Mouse (Mus musculus) ZHBTc4 (cell line): ENCODE measurements at regions not wholly inside any gene's neighbourhood (a gene's known extent, or its start where the extent isn't known, plus 50 kb on each side); places are given as distances from the start of the nearest gene placed in this dataset.

Experiments
- DNase-seq: peaks from one replicate; pipeline ENCODE4 v3.0.0-alpha.2; 2011; ENCODE audit warnings: low read depth, low spot score

DNA sequence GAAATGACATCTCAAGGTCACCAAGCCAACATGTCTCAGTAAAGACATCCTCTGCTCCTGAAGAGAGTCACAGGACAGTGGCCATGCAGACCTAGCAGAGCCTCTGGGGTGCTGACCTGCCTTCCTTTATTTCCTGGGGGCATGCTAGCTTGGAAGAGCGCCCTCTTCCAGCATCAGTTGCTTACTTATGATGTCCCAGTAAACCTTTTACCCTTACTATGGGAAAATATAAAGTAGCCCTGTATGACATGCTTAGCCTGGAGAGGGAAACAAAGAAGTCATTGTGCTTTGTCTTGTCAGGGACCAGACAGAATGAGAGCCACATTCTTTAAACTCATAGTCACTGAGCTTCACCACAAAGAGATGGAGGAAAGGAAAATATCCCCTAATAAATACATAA, 82.9 kb downstream of the Postn start:
- DNase-seq: no peak

DNA sequence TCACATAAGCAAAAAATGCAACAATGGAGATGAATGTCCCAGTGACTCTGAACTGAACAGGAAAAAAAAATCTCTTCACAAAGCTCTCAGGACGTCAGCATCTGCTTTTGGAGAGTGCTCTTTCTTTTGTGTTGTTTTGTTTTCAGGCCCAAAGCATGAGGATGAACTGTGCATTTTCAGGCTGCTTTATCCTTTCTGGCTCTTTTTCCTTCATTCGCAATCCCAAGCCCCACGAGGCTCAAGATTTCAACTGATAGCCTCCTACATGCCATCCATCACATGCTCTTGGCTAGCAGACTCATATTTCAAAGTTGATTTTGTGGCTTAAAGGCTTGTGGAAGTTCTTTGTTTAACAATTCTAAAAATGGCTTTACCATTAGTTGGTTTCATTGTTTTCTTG, 86.0 kb downstream of the Postn start:
- DNase-seq: no peak

DNA sequence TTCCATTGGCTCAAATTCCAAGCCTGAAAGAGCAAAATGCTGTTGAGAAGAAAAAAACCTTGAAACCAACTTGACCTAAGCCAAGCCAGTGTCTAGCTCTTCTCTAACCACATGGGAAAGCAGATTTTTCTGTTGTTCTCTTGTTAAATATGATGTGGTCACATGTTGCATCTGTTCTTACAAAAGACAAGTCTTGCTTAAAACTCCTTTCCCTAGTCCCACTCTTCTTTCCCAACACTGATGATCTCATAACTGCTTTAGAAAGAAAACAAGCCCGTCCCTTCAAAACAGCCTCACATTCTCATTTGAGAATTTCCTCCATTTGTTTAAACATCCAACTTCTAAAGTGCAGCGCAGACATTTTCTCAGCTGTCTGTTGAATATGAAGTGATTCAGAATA, 96.5 kb downstream of the Postn start:
- DNase-seq: no peak

DNA sequence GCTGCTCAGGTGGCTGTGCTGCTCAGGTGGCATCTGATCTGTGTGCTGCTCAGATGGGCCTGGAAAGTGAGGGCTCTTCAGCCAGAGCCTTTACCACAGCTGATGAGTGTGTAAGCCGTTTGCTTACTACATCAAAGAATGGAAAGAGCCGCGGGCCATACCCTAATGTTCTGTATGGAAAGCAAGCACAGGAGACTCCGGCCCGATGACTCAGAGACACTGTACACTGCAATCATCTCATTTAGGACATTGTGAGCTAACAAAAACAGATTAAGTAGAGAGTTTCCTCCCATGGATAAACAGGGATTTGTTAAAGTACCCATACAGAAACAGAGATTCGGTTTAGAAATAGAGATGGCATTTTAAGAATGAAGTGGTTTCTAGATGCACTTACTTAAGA, 100.5 kb downstream of the Postn start:
- no peak for DNase-seq

DNA sequence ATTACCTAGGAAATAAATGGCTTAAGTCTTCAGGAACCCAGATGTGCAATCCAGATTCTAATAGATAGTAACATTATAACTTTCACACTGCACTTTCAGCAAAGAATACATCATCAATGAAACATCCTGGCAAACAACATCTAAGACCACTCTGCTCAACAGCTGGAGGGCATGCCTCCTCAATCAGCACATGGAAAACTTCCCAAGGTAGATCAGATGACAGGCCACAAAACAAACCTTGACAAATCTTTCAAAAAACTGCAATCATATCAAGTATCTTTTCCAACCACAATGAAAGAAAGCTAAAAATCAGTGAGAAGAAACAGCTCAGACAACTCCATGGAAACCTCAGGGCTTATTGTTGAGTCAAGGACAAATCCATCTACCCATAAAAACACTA, 105.2 kb downstream of the Postn start:
- no peak for DNase-seq

DNA sequence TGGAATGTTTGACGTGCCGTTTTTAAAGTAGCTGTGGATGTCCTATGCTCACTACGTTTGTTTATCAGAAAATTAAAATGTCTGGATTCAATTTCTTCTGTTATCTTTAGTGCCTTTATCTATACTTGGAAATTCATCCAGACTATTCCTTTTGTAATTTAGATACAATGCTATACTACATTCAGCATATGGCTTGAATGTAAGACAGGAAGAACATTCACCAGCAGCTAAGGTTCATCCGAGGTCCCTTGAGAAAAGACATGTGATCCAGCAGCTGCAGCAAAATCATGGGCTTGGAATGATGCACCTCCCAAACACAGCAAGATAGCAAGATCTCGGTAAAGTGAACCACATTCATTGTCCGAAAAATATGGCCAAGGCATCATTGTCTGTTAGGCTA, 113.3 kb downstream of the Postn start:
- no peak for DNase-seq

DNA sequence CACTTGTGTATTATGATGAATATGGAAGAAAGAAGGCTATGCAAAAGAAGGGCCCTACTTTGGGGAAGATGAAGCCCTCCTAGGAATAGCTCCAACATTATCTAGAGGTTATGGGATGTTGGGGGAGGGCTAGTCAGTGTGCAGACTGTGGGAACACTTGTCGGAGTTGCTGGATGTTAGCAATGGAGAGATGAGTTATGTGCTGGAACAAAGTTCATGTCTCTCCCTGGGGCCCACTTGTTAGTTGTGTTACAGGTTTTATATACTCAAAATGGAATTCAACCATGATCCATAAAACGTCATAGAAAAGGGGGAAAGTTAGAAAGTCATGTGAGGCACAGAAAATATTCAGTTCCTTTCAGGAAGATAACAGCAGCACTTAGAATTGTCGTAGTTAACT, 115.0 kb downstream of the Postn start:
- no peak for DNase-seq

DNA sequence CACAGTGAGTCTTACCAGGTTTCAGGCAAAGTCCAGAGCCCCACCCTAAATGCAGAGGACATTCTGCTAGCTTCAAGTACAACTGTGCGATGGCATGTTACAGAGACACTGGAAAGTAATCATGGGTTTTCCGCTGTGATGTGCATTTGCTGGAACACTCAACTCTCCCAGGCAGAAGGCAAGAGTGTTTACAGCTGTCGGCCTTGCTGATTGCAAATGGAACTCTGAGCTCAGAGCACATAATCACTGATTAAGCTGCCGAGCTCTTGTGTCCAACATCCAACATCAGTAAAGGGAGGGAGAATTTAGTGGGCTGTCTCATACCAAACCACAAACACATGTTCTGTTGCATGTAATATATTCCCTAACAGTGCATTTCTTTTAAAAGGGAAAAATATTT, 117.1 kb downstream of the Postn start:
- no peak for DNase-seq

DNA sequence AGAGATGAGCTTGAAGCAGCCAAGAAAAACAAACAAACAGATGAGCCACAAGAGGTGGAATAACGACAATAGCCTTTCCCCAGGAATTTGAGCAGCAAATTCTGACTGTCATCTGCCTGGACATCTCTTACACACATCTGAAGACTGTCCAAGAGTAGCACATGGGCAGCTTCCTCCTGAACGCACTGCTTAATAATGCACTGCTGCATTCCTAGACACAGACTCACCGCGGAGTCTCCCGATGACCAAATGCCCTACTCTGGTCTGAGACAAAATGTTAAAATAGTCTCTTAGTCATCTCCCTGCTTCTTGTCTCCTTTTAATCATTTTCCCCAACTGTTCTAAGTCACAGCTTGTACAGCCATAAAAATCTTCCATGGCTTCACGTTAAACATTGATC, 119.3 kb downstream of the Postn start:
- no peak for DNase-seq

DNA sequence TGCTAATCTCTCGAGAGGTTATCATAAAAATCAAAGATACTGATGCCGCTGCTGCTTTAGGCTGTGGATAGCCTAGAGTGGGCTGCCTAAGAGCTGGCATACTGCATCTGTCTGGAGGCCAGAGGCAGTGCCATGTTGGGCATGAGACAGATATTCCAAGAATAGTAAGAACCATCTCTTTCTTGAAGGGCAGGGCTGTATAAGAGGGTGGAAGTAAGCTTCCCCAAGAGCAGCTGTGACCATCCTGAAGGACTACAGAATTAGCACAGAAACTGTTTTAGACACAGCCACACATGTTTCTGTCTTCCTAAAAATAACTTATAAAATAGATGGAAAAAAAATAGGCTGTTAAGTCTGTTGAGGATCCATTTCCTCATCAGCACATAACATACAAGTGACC, 126.4 kb downstream of the Postn start:
- DNase-seq: no peak

DNA sequence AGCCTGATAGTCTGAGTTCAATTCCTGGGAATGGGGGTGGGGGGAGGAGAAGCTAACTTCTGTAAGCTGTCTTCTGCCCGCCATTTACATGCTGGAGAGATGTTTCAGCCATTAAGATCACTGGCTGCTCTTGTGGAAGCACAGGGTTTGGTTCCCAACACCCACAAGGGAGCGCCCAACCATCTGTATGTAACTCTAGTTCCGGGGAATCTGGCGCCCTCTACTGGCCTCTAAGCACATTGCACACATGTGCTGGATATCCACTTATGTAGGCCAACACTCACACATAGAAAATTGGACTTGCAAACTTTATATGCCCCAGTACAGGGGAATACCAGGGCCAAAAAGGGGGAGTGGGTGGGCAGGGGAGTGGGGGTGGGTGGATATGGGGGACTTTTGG, 126.9 kb downstream of the Postn start:
- peak; percentile 81 for DNase-seq

DNA sequence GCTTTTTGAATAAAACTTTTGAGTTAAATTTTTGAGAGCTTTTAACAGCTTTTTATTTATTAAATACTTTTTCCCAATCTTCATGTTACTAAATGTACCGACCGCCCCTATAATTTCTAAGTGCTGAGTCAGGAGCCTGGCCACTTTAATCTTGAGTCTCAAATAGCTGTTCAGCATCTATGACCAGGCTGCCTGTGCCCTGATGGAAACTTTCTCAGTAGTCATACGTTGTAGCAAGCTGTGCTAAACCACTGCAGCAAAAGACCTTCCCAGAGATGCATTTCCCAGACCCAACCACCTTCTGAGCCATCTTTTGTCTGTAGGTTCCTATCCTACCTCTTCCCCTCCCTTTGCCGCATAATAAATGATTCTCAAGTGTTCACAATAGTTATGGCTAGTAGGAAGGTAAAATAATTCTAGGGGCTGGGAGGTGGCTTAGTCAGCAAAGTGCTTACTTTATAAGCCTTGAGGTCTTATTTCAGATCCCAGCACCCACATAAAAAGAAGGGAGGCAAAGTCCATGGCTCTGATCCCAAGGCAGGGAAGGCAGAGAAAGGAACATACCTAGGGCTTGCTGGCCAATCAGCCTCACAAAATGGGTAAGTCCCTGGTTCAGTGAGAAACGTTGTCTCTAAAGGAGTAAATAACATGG, 129.5 kb downstream of the Postn start:
- DNase-seq: no peak

DNA sequence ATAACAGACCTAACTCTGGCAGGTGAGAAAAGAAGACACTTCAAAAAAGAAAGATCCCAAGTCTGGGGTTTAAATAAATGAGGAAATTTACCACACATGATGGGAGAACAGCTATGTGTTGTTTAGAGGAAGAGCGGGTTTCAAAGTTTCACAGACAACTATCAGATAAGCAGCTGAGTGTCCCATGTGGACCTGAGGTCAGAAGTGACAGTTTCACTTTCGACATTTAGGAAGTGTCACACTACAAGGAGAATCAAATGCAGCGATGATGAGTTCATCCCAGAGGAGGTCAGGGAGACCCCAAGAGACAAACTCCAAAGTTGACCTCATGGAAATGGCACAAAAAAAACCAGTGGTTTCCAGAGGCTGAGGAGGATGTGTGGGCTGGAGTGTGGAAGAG, 132.7 kb downstream of the Postn start:
- no peak for DNase-seq

DNA sequence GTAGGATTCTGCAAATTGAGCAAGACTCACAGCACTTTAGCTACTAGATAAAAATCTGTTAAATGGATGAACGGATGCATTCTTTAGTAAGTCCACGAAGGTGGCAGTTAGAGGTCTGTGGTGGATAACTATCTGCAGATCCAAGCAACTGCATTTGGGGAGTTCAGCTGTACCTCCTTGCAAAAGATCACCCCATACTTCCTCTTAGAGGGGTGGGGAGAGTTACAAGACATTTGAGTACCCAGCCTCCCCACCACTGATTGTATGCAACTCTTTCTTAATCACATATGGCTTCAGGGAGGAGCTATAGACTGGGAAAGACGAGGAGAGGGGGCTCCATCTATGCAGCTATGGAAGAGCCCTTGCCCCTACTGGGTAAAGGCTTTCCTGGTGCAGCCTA, 144.1 kb downstream of the Postn start:
- DNase-seq: no peak

DNA sequence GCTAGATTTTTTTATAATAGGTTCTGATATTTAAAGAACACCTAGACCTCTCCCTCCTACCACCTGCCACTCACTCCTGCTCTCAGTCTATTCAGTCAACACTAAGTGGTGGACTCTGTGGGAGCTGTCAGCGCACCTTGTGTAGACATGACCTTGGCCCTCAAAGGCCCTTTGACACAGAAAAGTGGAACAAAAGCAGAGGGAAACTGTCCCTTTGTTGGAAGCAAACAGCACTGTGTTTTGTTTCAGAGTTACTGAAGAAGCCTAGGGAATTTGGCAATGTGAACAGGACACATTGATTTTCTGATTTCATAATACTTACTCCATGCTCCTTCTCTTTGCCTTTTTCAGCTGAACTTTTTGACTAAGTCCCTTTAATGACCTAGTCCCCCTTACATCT, 146.7 kb downstream of the Postn start:
- DNase-seq: peak; percentile 32

DNA sequence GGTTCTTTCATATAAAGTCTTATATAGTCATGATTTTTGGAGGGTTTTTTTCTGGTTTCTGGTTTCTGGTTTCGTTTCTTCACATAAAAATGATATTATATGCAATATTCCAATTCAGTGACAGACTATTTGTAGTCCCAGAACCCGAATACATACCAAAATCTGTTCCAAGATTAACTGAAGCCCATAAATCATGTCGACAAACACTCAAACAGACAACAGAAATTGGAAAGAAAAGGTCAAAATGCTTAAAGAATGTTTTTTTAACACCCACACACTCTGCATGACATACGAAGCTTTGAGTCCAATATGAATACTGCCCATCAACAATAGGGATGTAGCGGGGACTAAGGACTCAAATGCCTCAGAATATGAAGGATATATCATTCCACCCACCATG, 148.0 kb downstream of the Postn start:
- DNase-seq: no peak

DNA sequence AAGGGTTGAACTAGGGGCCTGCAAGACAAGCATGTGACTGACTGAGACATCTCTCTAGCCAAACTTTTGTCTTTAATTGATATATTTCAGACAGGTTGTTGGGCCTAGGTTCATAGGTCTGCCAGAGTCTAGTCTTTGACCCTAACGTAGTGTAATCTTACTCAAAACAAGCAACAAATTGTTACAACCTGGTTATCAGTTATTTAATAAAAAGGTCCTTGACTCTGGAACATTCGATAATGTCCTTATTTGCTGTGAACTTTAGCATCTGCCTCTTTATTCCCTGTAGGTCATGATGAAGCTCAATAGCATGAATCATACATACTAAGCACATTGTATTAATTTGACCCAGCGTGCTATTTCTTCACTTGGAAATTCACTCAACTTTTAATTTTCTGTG, 156.3 kb downstream of the Postn start:
- DNase-seq: no peak

DNA sequence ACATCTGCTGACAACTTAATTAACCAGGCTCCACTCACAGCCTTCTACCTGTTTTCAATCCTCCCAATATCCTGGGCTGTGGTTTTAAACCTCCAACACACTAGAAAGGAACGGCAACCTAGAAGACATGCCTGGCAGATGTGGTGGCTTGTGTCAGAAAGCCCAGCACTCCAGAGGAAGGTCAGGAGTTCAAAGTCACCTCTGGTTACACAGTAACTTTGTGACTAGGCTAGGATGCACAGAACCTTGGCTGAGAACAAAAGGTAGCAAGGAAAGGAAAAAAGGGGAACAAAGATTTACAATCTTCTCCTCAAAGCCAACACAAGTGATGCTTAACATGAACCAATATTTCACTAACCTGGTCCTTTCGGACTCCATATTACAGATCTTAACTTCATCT, 161.8 kb downstream of the Postn start:
- no peak for DNase-seq

DNA sequence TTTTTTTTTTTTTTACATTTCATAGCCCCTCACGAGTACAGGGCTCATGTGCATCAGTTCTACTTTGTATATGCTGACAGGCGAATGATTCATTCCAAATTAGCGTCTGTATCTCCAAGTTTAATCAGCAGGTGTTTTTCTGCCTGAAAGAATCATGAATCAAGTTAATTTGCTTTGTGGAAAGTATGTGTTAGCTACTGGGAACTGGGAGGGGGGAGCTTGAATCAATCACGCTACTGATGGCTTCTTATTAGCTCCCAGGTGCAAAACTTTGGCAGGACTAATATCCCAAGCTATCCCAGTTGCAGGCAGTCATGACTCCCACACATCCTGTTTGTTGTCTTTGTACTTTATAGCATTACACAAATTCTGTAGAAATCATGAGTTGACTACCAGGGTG, 165.7 kb downstream of the Postn start:
- no peak for DNase-seq

DNA sequence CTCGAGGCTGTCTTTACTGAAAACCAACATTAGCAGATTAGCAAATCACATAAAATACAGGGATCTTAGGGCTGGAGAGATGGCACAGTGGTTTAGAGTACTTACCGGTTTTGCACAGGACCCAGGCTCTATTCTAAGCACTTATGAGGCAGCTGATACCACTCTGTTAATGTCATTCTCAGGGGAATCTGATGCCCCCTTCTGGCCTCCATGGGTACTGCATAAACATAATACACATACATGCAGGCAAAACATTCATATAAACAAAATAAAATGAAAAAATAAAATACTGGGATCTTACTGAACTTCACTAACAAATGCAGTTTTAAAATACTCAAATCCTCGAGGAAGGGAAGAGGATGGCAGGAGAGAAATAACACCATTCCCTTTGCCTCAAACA, 164.3 kb upstream of the Supt20 start:
- DNase-seq: peak; percentile 29

DNA sequence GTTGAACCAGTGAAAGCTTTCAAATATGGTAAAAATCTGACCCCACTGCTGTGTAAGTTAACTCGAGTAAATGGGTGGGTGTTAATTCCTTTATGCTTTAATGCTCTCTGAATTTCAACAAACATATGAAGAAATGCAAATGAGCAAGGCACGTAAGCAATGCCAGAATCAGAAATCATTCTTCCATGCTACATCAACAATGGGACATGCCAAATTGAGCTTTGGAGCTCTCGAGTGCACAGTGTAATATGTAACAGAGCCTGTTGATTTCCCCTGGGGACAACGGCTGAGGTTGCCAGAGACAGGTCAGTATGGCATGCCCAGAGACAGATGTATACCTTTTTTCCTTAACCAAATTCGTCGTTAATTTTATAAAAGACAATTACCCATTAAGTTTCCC, 162.4 kb upstream of the Supt20 start:
- no peak for DNase-seq

DNA sequence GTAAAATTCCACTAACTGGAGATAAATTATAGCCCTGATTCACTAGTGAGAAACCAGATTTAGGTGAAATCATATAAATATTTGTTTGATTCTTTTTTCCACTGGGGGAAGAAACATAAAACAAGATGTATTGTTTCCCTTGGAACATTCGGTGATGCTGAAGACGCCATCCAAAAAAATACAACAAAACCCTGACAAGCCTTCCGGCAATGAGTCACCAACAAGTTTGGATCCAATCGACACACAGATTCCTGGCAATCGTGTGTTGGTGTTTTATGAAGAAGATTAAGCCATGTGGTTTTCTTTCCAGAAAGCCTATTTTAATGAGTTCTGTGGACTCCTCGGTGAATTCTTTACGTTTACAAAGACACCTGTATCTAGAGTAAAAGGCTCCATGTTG, 157.2 kb upstream of the Supt20 start:
- DNase-seq: no peak

DNA sequence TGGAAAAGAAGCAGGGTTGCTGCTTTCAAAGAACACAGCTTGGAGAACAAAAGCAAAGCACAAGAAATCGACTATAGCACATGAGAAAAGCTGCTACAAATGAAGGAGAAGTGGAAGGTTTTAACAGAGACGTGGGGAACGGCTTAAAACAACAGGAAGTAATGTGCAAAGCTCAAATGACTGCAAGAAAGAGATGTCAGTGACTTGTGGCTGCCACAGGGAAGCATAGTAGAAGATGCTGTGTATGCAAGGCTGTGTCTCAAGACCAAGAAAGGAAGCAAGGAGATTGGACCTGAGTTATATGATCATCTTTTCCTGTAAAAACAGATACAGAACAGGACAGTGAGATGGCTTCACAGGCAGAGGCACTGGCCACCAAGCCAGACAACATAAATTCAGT, 154.6 kb upstream of the Supt20 start:
- no peak for DNase-seq

DNA sequence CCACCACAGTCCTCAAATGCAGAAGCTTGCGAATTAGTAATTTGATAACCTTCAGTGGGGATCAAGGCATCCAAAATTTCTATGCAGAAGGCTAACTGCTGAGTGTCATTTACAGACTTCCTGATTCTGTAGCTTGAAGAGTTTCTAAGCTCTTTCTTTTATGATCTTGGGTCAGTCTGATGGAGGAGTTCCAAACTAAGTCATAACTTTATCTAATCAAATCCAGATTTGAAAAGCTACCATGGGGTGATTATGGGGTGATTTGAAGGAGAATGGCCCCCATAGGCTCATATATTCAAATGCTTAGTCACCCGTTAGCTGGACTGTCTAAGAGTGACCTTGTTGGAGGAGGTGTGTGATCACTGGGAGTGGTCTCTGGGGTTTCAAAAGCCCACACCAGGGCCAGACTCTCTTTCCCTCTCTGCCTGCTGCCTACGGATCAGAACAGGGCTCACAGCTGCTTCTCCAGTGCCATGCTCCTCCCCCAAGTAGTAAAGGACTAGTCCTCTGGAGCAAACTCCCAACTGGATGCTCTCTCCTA, 152.0 kb upstream of the Supt20 start:
- DNase-seq: no peak
